Mouse (Mus musculus) bone marrow macrophage, adult 2 months (primary cell): ENCODE results near the gene Rnf180.

Experiments used
- CTCF ChIP-seq: IDR thresholded peaks from 2 replicates; pipeline ENCODE4 v1.5.1; 2012; ENCODE audit warnings: low read depth, mild to moderate bottlenecking, low read length, moderate library complexity
- POLR2A ChIP-seq: IDR thresholded peaks from 2 replicates; pipeline ENCODE4 v1.6.1; 2012; ENCODE audit warnings: mild to moderate bottlenecking, low read depth, low read length, borderline replicate concordance

DNA sequence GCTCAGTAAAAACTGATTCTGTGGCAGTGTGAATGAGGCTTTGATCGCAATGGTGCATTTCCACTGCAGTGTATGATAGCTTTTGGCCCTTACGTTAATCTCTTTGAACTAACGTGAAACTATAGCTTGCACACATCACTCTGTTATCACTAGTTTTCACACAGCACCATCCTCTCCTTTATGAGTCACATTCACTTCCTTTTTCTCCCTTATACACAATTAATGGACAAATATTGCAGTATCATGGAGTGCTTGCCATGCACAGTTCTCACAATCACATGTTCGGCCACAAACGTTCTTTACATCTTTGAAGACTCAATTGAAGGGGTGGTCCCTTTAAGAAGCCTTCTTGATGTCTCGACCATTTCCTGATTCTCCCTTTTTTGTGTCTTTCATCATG, 21.4 kb upstream of the Rnf180 start:
- TF ChIP-seq POLR2A (no peak), CTCF (no peak)
